Mouse (Mus musculus) heart, embryonic 11.5 days (tissue): Measurements from ENCODE around the gene Hoxa13. TPM values are rescaled to one million over a fixed set of nuclear protein-coding genes. Genes with fewer than 3 reads are reported as not detected.

Experiments used
- ATAC-seq: fragments of 200-750 bp; cut with Nextera tagmentation; replicated peaks from 2 replicates; pipeline ENCODE4 v1.8.0; 2017; ENCODE audit warnings: moderate library complexity; ENCODE audit not compliant: insufficient number of reproducible peaks, low FRiP score, low TSS enrichment
- H3K27ac ChIP-seq: fragments of 300-500 bp; sonication (generic); 2 replicates; pipeline ENCODE4 v1.5.1; 2014; ENCODE audit warnings: mild to moderate bottlenecking, low read depth, low read length
- H3K27me3 ChIP-seq: fragments of 300-500 bp; sonication (generic); 2 replicates; pipeline ENCODE4 v1.6.1; 2014; ENCODE audit warnings: mild to moderate bottlenecking, low read length, mixed read lengths; ENCODE audit not compliant: control insufficient read depth, insufficient read depth
- H3K36me3 ChIP-seq: fragments of 300-500 bp; sonication (generic); 2 replicates; pipeline ENCODE4 v1.6.1; 2014; ENCODE audit warnings: mild to moderate bottlenecking, low read length, moderate library complexity, mixed read lengths; ENCODE audit not compliant: control insufficient read depth, insufficient read depth
- H3K4me1 ChIP-seq: fragments of 300-500 bp; sonication (generic); 2 replicates; pipeline ENCODE4 v1.6.1; 2014; ENCODE audit warnings: low read length; ENCODE audit not compliant: control insufficient read depth, insufficient read depth
- H3K4me2 ChIP-seq: fragments of 300-500 bp; sonication (generic); 2 replicates; pipeline ENCODE4 v1.6.1; 2014; ENCODE audit warnings: mild to moderate bottlenecking, moderate library complexity
- H3K4me3 ChIP-seq: fragments of 300-500 bp; sonication (generic); 2 replicates; pipeline ENCODE4 v1.5.1; 2014; ENCODE audit warnings: low read depth, low read length
- H3K9ac ChIP-seq: fragments of 300-500 bp; sonication (generic); 2 replicates; pipeline ENCODE4 v1.6.1; 2014; ENCODE audit warnings: mild to moderate bottlenecking, low read depth, low read length, moderate library complexity
- H3K9me3 ChIP-seq: fragments of 300-500 bp; sonication (generic); replicated peaks from 2 replicates; pipeline ENCODE4 v1.6.1; 2016; ENCODE audit warnings: low read length; ENCODE audit not compliant: control insufficient read depth
- WGBS: fragments of 180-500 bp; shearing (Covaris S2); extraction: QIAGEN DNeasy Blood & Tissue Kit; methylation state at CpG from one replicate; pipeline ENCODE4 v1.1.7; 2014; ENCODE audit not compliant: insufficient replicate concordance; 5-methylcytosine and 5-hydroxymethylcytosine counted together
- polyA plus RNA-seq: library from polyadenylated mRNA; unstranded; fragments of >200 nt; fragmentation: Nextera tagmentation; extraction: Ambion mirVana; gene quantifications from 2 replicates; pipeline ENCODE4 v1.2.1, GENCODE M21; 2014

The Hoxa13 gene
- polyA plus RNA-seq, 1 experiment from 2014 or later = not detected

DNA sequence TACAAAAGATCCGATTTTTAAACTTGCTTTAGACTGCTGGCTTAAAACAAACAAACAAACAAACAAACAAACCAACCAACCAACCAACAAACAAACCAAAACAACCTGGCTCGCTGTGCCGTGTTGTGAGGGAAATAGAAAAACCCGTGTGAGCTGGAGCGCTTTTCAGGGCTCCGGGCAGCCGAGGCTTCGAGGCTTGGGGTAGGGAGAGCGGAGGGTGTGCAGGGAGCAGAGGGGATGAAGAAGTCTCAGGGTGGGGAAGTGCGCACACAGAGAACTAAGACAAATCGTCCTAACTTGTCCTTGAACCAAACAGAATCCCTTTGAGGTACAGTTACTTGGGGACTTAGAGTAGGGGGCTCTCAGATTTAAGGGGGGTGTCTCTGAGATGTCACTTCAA lies 13.9 kb upstream of the Hoxa13 start:
- no peak overlapping the region for H3K9ac ChIP-seq

DNA sequence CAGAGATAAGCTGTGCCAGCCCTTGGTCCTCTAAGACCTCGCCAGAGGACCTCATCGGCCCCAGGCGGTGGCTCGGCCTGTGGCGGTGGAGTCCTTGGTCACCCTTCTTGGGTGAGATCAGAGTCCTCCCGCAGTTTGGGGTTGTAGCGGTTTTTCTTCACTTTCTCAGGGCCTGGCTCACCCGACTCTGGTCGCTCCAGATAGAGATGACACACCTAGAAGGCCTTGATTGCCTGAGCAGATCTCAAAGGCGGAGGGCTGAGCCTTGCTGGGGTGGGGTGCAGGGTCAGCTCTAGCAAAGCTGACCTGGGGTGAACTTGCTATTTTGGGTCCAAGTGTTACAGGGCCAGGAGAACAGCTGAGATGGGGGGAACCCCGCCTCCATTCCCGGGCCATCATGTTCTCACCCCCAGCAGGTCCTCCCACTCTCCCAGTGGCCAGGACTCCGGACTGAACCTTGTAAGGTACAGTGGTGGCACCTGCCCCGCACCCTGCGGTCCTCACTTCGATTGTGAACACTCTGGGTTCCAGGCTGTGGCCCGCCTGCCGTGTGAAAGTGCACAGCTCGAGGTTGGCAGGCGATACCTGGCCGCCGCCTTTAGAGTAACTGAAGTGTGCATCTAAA lies 13.1 kb upstream of the Hoxa13 start:
- H3K9me3 ChIP-seq = no peaks in the 10 kb centered on the region
- H3K27ac ChIP-seq = no peak overlapping the region
- peak overlapping the region; percentile 11; the same call in 1 of the 2 replicates for H3K4me3 ChIP-seq
- no peak overlapping the region for H3K9ac ChIP-seq
- WGBS = 1% methylated on average over 22 of the region's 22 CpGs
- H3K27me3 ChIP-seq = peaks cover 89% of the 10 kb centered on the region
- peak overlapping the region; percentile 49 for H3K4me2 ChIP-seq
- H3K4me1 ChIP-seq = peaks cover 7% of the 10 kb centered on the region
- no peaks in the 10 kb centered on the region for H3K36me3 ChIP-seq
- 0 out of 2 replicates have a peak, but pooled peaks have one; percentile 10 for ATAC-seq

More for the DNA sequence above, 13.9 kb upstream of the Hoxa13 start:
- Histone ChIP-seq H3K4me1 (peaks cover 7% of the 10 kb centered on the region), H3K36me3 (no peaks in the 10 kb centered on the region), H3K27ac (no peak overlapping the region), H3K4me2 (no peak overlapping the region), H3K27me3 (peaks cover 80% of the 10 kb centered on the region), H3K4me3 (no peak overlapping the region), H3K9me3 (no peaks in the 10 kb centered on the region)
- WGBS = 5% methylated on average over 11 of the region's 11 CpGs
- no peak for ATAC-seq

DNA sequence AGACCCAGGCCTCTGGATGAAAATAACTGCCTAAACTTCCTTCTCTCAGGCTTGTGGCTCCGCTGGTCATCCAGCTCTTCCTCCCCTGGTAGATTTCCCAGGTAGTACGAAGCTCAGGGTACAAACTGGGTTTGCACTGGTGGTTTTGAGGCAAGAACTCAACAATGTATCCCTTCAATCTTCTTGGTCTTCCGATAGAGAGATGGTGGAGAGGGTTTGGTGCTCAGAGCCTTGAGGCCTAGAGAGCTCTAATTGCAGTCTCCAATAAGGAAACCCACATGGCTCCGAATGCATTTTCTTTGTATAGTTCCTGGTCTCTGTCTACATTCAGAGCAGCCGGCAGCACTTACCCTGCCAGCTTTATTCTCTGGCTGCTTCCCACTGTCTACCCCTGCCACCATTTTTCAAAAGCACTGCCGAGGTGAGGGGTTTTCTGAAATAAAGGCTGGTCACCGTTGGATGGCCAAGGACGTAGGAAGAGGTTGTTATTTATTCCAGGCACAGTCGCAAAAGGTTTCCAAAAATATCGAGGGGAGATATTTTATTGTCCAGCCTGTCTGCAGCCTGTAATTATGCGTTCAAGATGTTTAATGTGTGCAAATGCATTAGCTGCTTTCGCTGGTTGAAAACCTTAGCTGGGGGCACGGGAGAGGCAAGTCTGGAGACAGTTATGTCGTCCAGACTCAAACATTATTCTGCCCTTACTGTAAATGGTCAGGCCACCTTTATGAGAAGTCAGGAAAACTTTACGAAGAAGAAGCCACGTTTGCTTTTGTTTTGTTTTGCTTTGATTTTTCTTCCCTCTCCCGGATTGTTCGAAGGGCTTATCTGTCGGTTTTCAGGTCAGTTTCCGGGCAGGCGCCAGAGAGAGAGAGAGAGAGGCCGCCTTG lies 12.3 kb upstream of the Hoxa13 start:
- H3K9me3 ChIP-seq = no peaks in the 10 kb centered on the region
- WGBS = 9% methylated on average over 22 of the region's 22 CpGs
- H3K36me3 ChIP-seq = no peaks in the 10 kb centered on the region
- no peak for ATAC-seq
- H3K27ac ChIP-seq = no peak overlapping the region
- peak overlapping the region; percentile 49 for H3K4me2 ChIP-seq
- H3K4me3 ChIP-seq = peak overlapping the region; percentile 11; the same call in 1 of the 2 replicates
- H3K9ac ChIP-seq = no peak overlapping the region
- H3K4me1 ChIP-seq = peaks cover 7% of the 10 kb centered on the region
- H3K27me3 ChIP-seq = peaks cover 95% of the 10 kb centered on the region

DNA sequence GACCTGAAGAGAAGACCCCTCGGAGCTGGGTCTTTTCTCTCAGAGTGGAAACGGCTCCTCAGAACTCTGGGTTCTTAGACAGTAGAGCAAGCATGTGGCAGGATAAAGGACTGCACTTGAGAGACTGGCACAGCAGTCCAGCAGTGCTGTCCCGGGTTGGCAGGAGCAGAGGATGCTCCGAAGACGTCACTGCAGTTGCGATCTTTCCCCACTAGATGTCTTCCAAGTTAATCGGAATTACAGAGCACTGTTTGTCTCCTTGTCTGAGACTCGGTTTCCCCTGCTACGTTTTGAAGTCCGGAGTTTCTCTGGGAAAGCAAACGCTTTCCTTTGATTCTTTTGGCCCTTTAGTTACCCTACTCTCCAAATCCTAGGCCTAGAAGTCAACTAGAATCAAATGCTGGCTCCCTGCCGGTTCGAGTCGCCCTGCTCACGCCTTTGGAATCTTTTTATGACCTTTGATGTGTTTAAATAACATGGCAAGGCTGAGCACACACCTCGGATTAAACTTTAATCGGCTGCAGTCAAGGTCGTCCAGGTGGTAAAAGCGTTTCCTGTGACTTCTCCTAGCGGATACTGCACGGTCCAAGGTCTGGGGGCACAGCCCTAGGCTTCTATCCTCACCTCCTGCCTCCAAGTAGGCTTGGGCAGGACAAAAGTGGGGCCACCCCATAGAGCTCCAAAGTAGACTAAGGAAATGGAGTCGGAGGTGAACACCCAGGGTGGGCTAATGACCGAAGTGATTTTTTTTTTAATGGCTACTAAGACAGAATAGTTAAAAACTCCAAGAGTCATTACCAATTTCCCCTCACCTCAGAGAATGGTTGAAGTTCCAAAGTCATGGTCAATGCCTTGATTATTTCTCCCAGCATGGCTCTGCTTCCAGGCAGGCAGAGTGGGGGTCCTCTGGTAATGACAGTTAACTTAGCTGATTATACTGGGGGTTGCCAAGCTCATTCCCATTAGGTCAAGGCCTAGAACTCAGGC lies 10.1 kb upstream of the Hoxa13 start:
- Histone ChIP-seq H3K27ac (no peak overlapping the region), H3K4me3 (no peak overlapping the region), H3K4me2 (no peak overlapping the region), H3K9ac (no peak overlapping the region), H3K4me1 (peaks cover 7% of the 10 kb centered on the region), H3K27me3 (peaks cover 92% of the 10 kb centered on the region), H3K9me3 (no peaks in the 10 kb centered on the region), H3K36me3 (no peaks in the 10 kb centered on the region)
- ATAC-seq = no peak
- WGBS = 7% methylated on average over 23 of the region's 23 CpGs

DNA sequence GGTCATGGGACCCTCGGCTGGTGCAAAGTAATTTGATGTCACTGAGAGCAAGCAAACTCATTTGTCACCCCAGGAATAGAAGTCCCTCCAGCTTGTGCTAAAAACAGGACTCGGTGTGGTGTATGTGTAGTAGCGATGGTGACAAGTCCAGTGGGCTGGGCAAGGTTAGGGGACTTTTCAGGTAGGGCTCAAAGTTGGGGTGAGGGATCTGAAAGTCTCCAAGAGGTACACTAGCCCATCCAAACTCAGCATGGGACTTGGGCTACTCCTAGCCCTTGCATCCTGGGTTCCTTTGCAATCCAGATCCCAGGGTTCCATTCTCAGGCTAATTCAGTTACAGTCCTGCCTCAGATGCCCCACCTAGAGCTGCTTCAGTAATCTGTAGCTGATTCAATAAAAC lies 8.1 kb upstream of the Hoxa13 start:
- WGBS = 1% methylated on average over 3 of the region's 3 CpGs
- ATAC-seq = no peak
- Histone ChIP-seq H3K9me3 (no peaks in the 10 kb centered on the region), H3K27ac (no peak overlapping the region), H3K4me3 (no peak overlapping the region), H3K36me3 (no peaks in the 10 kb centered on the region), H3K4me1 (peaks cover 4% of the 10 kb centered on the region), H3K4me2 (no peak overlapping the region), H3K9ac (no peak overlapping the region), H3K27me3 (peaks cover 94% of the 10 kb centered on the region)

DNA sequence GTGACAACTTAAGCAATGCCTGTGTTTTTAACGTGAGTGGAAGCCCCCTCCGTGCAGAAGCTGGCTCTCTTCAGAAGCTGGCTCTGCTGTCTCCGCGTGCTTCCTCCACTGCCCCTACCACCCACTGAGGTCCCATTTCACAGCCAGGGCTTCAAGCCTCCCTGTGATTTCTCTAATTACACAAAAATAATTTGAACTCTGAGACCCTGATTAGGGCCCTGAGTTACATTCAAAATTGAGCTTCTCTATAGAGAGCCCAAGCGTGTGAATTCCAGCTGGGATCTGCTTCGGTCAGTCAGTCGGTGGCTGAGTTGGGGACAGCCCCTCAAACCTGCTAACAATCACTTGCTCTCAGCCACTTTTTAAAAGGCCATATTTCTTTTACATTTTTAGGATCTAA lies 7.7 kb upstream of the Hoxa13 start:
- no peaks in the 10 kb centered on the region for H3K9me3 ChIP-seq
- H3K4me1 ChIP-seq = no peaks in the 10 kb centered on the region; the same call in 1 of the 2 replicates
- no peak overlapping the region for H3K4me3 ChIP-seq
- ATAC-seq = no peak
- H3K36me3 ChIP-seq = no peaks in the 10 kb centered on the region
- H3K27me3 ChIP-seq = peaks cover 94% of the 10 kb centered on the region
- no peak overlapping the region for H3K4me2 ChIP-seq
- H3K27ac ChIP-seq = no peak overlapping the region
- H3K9ac ChIP-seq = no peak overlapping the region
- under 1% methylated on average over 7 of the region's 7 CpGs for WGBS

DNA sequence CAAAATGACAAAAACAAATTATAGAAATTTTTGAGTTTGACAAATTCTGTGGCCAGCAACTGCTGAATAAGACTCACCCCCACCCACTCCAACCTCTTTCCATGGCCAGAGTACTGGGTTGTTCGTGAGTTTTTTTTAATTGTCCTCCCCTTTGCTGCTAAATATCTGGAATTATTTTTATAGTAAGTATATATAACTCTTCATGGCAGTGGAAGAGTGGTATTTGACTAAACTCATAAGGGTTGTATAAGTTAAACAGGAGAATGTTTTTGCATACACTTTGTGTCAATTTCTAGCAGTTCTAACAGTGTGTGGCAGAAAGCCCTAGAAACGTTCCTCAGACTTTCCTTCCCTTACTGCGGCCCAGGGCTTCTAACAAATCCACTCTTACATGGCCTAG lies 7.0 kb upstream of the Hoxa13 start:
- Histone ChIP-seq H3K9me3 (no peaks in the 10 kb centered on the region), H3K9ac (no peak overlapping the region), H3K27ac (no peak overlapping the region), H3K36me3 (no peaks in the 10 kb centered on the region), H3K4me2 (no peak overlapping the region), H3K4me3 (no peak overlapping the region), H3K27me3 (peaks cover 94% of the 10 kb centered on the region), H3K4me1 (no peaks in the 10 kb centered on the region)
- no peak for ATAC-seq
- WGBS = 11% methylated on average over 3 of the region's 3 CpGs

DNA sequence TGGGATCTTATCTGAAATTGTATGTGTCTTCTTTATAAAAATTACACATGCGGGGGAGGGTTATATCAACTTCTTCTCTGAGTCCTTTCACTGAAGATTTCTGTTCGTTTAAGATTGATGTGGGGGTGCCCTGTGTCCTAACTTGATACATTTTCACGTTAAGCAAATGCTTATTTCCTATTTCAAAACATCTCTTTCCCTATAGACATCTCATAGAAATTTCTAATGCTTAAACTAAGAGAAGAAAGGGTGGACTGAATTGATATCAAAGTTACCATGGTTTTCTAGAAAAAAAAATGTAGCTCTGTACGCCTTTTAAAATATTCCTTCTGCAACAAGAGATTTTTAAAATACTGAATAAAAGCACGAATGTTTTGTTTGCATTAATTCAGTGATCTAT lies 6.5 kb upstream of the Hoxa13 start:
- Histone ChIP-seq H3K36me3 (no peaks in the 10 kb centered on the region), H3K27me3 (peaks cover 94% of the 10 kb centered on the region), H3K4me3 (no peak overlapping the region), H3K27ac (no peak overlapping the region), H3K4me1 (no peaks in the 10 kb centered on the region), H3K9me3 (no peaks in the 10 kb centered on the region), H3K9ac (no peak overlapping the region), H3K4me2 (no peak overlapping the region)
- WGBS = 22% methylated on average over 5 of the region's 5 CpGs
- ATAC-seq = no peak
